ENCODE assay signal across 22 mouse cellular contexts in the genomic region with DNA sequence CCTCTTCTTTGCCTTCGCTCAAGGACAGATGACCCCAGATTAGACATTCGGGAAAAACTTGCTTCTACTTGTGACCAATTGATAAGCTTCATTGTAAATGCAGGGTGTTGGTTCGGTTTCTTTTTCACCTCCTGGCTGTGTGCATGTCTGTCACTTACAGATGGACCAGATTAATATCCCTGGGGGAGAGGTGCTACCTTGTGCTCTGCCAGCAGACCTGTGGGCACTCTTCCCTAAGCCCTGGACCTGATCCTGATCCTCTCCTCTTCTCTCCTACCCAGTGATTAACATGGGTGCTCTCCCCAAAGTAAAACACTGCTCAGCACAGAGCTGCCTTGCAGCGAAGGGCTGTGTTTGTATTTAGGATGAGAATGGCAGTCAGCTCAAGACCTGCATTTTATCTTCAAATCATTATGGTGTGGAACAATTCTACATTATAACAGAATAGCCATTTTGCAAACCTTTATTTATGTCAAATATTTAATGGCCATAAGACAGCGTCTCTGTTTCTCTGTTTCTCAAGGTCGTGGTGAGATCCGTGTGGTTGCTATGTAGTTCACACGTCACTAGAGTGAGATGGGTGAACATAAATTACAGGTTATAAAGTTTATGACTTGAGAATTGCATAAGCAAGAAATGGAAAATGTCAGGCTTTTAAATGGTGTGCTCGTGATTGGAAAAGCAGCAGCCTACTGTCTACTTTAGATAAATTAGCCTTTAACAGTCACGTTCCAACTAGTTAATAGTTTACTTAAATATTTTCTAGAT.
"Had no signal": no experiment of that assay in that cellular context is flagged by ENCODE, and none has a peak within 500 bp of the region (broad histone marks: within the 10 kb centered on the region; RNA-seq: fewer than 3 reads in every experiment).

No protein-coding gene starts in this region.

- H3K4me1 ChIP-seq: limb, embryonic 12.5 days; limb, embryonic 15.5 days; midbrain, embryonic 12.5 days had no signal

- H3K4me3 ChIP-seq: layer of hippocampus, adult 2 months; left cerebral cortex, adult 2 months; limb, embryonic 12.5 days; limb, embryonic 15.5 days; midbrain, embryonic 12.5 days; midbrain, embryonic 15.5 days had no signal

- ATAC-seq: inflammation-experienced regulatory T-cells, adult 6 months; liver, postnatal 0 days; lung, postnatal 0 days; midbrain, embryonic 15.5 days had no signal

- H3K27me3 ChIP-seq: limb, embryonic 12.5 days; limb, embryonic 15.5 days; midbrain, embryonic 12.5 days; midbrain, embryonic 15.5 days had no signal

- DNase-seq: kidney, adult 18-20 months; kidney, adult 9 months; kidney, postnatal 14 days; kidney, postnatal 4 days; layer of hippocampus, postnatal 36 days; left cerebral cortex, postnatal 4 days; liver, postnatal 0 days; lung, embryonic 14.5 days; retina, postnatal 1 day; right cerebral cortex, postnatal 25 days; thymus, postnatal 25 days had no signal

- H3K9me3 ChIP-seq: limb, embryonic 12.5 days; limb, embryonic 15.5 days; midbrain, embryonic 12.5 days; midbrain, embryonic 15.5 days had no signal

- H3K27ac ChIP-seq: layer of hippocampus, adult 2 months; left cerebral cortex, adult 2 months; limb, embryonic 12.5 days; limb, embryonic 15.5 days; liver, embryonic 14.5 days; macrophage; midbrain, embryonic 12.5 days; midbrain, embryonic 15.5 days had no signal

- H3K4me2 ChIP-seq: limb, embryonic 12.5 days; limb, embryonic 15.5 days; liver, embryonic 11.5 days; lung, embryonic 14.5 days; midbrain, embryonic 12.5 days; midbrain, embryonic 15.5 days had no signal

- H3K9ac ChIP-seq: limb, embryonic 12.5 days; limb, embryonic 15.5 days; liver, embryonic 14.5 days; liver, postnatal 0 days; lung, embryonic 14.5 days; midbrain, embryonic 12.5 days; midbrain, embryonic 15.5 days had no signal
